Mouse (Mus musculus) telencephalon, adult 2 months (tissue): Measurements from ENCODE around the gene Tcf20.

Experiments
- DNase-seq: peaks from one replicate; pipeline ENCODE4 v3.0.0-alpha.2; 2011; ENCODE audit warnings: low read depth, low spot score

The Tcf20 gene

DNA sequence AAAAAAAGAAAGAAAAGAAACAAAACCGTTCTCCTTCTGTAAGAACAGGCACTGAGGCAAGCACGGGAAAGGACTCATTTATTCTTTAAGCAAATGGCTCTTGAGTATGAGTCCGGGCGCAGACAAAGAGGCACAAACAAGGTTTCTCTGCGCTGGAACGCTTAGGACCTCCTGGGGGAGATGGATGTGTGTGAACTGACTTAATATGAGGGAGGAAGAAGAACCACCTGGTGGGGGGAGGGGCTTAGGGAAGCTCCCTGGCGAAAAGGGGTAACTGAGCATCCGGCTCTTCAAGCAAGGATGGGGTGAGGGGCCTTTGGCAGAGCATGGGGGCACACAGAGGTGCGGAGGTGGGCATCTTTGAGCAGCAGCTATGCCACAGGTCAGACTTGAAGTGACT lies 5.2 kb upstream of the Tcf20 start:
- no peak for DNase-seq

DNA sequence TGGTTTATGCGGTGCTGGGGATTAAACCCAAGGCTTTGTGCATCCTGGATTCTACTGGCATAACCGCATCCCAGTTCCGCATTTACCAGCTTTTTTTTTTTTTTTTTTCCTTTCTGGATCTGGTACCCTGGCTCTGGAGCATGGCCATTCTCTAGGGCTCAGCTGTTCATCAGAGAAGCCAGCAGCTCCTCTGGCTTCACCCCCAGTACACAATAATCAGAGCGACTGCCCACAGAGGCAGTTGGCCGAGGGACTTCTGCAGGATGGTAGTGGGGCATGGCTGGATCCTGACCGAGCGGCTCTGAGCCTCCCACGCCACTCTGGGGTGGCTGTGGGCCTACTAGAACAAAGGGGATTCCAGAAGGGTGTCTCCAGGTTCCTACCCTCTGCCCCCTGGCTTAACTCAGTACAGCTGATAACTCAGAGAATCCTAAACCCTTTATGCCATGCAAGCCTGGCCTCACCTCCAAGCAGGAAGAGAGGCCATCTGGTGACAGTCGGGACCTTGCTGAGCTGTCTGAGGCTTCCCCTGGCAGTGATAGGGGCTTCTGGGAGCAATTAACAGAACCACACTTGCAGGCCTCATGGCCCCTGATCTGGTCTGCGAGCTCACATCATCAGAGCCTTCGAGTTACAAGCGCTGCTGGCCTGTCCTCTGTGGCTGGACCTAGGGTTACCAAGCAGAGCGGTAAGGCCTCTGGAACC lies 4.6 kb upstream of the Tcf20 start:
- no peak for DNase-seq

GRCm38 (mm10) chr15:82989190-82989704 lies 1.6 kb upstream of the Tcf20 start:
- DNase-seq, result no peak

- no peak for DNase-seq
These were observed 499 bp downstream of the Tcf20 start for GRCm38 (mm10) chr15:82987014-82987731.

DNA sequence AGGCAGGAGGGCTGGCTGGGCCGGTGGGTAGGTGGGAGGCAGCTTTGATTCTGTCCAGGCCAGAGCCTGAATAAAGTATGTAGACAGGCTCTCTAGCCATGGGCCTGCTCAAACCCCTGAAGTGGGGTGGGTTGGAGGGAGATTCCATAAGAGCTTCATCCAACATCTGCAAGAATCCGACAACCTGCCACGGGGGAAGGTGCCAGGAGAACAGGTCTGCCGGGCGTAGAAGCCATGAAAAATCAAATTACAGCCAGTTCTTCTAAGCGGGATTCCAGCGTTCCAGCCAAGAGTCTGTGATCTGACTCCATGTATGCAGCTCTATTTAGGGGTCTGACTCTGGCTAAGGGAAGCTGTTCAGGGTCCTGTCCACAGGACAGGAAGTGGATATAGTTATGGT lies 3.1 kb downstream of the Tcf20 start:
- no peak for DNase-seq

GRCm38 (mm10) chr15:82984097-82984496 lies 3.6 kb downstream of the Tcf20 start:
- DNase-seq, result no peak

DNA sequence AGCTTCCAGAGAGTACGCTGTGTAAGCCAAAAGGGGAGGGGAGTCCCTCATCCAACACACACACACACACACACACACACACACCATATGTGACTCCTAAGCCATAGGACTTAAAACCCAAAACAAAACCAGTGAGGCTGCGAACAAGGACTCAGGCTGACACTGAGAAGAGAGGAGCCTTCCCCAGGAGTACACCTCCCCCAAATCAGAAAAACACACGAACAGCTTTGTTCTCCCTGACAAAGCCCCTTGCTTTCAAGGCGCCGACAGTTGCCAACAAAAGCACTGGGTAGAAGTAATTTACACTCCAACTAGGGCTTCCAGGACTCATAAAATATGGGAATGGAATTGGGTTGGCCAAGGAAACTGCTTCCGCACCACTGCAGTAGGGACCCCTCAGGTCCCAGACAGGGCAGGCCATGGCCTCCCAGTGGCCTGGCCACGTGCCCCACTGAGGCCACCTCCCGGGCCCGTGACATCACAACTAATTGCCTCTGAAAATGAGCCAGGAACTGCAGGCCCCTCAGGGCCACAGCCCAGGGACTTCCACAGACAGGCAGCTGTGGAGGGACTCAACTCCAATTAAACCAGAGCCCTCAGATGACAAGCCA lies 4.2 kb downstream of the Tcf20 start:
- no peak for DNase-seq

- DNase-seq, result no peak
These were observed 4.8 kb downstream of the Tcf20 start for GRCm38 (mm10) chr15:82982724-82983415.

DNA sequence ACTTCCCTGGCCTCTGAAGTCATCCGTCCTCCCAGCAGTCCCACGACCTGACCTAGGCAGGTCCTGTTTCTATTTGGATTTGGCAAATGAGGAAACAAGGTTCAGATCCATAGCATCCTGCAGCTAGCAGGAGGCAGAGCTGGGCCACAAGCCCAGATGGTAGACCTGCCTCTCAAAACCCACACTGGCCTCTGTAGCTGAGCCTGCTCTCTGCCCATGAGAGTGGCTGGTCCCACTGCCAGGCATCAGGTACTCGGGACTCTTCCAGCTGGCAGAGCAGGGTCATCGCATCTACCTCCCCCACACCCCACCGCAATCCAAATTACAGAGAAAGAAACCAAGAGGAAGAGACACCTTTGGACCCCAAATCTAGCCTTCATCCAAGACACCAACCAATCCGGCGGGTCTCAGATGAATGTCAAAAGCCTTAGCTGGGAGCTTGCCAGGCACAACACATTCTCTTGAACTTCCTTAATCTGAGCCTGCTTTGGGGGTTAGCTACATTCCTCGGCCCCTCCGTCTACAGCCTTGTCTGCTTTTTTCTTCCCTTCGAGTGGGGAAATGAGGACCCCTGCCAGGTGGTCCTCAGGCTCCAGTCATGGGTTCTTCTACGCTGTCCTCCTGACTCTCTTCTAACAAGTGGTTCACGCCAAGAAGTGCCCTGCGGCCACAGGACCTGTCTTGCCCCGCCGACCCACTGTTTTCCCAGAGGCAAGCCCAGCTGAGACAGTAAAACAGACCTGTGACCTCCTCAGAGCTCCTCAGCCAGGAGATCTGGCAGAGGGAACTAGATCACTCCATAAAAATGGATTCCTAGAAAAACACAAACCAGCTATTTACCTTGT lies 5.8 kb downstream of the Tcf20 start:
- no peak for DNase-seq

DNA sequence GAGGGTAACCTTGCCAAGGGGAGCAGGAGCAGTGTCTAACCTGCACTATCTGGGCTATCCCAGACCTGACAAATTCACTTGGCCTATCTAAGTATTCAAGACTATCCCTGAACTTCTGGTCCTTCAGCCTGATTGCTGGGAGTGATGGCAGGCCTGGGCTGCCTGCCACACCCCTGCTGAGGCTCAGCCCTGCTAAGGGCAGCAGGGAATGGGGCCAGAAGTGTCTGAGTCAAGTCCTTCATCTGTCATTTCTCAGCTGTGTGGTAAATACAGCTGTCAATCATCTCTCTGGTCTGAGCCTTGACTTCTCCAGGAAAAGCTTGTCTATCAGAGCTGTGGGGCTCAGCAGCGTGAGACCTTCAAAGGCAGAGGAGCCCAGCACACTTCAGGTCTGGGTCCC lies 8.1 kb downstream of the Tcf20 start:
- no peak for DNase-seq

- no peak for DNase-seq
These were observed 13.2 kb downstream of the Tcf20 start for GRCm38 (mm10) chr15:82974471-82974870.

DNA sequence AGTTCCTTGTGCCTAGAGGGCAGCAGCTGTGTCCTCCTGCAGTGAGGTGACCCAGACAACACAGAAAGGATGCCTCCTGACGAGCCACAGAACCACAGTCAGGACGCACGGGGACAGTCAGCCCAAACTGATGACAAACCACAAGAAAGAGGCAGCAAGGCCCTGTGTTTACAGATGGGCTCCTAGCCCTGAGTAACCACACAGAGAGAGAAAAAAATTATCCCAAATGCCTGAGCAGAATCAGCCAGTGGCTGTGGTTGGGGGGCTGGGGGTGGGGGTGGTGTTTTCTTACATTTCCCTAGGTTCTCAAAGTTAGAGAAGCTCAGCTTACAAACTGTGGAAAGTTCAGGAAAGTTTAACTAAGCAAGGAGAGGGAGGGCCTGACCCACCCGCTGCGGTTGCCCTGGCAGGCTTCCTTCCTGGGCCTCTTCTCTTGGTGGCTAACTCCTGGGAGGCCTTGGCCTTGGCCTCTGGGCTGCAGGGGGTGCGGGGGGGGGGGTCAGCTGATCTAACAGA lies 18.4 kb downstream of the Tcf20 start:
- DNase-seq, result no peak

GRCm38 (mm10) chr15:82968449-82968848 lies 19.2 kb downstream of the Tcf20 start:
- DNase-seq, result no peak

GRCm38 (mm10) chr15:82967947-82968346 lies 19.7 kb downstream of the Tcf20 start:
- DNase-seq, result no peak

DNA sequence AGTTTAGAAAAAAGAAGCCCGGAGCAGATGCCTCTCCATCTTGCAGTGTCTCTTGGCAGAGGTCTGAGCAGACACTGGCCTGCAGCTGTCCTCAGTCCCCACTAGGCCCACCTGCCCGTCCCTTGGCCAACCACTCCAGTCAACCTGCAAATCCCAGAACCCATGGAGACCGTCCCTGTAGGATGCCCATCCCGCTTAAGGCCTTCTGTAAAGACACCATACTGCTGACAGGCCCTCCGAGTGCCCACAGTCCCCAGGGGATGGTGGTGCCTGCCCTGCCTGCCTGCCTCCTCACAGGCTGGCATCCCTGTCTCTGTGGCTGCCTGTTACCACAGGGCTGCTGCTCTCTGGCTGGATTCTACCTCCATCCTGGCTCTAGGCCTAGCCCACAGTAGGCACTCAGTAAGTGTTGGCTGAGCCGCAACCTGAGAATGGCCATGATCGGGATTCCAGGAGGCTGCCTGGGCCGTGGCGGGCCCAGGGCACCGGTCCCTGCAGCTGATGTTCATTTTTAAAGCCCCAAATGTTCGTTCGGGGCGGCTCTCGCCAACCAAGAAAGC lies 23.3 kb downstream of the Tcf20 start:
- no peak for DNase-seq

- no peak for DNase-seq
These were observed 24.0 kb downstream of the Tcf20 start for GRCm38 (mm10) chr15:82963556-82964156.

DNA sequence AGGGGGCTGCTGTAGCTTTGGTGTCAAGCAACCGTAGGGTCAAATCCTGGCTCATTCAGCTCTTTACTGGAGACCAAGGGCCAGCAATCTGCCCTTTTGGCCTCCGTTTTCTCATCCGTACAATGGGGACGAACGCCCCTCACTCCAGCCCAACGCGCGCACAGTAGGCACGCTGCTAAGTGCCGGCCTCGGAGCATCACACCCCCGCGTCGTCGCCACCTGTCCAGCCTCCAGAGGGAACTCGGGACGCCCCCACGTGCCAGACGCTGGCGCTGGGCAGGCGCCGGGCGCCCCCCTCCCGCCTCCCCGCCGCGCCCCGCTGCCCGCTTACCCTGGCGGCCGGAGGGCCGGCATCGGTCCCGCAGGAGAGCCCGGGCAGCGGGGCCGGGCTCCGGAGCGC lies 24.6 kb downstream of the Tcf20 start:
- DNase-seq, result no peak

- DNase-seq, result no peak
These were observed 25.1 kb downstream of the Tcf20 start for GRCm38 (mm10) chr15:82962536-82962935.

DNA sequence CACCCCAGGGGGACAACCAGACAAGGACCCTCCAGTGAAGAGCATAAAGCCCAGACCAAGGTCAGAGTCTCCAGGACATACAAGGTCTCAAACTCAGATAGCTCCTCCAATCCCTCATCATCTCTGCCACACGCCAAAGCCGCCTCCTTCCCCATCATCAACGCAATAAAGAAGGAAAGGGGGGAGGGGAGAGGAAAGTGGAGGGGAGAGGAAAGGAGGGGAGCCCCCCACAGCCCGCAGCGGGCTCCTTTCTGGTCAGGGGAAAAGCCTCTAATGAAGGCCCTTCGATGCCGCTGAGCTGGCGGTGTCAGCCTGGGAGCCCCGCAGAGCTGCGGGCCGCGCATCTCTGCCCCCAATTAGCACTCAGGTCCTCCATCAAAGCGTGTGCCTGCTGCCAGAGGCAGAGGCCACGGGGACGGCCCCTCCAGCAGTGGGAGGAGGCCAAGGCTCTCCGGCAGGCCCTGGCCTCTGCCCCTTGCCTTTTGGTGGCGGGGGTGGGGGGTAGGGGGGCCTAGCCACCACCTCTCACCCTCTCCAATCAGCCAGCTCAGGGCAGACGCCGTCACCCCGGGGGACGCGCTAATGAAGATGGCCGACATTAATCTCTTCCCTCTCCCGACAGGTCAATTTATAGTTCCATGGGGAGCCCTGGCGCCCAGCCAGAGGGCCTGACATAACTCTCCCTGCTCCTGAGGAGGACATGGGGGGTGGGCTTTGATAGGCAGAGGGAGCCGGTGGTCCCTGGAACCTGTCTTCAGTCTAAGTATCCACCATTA lies 26.7 kb downstream of the Tcf20 start:
- no peak for DNase-seq
